ENCODE assay signal across 17 mouse cellular contexts in the genomic region with DNA sequence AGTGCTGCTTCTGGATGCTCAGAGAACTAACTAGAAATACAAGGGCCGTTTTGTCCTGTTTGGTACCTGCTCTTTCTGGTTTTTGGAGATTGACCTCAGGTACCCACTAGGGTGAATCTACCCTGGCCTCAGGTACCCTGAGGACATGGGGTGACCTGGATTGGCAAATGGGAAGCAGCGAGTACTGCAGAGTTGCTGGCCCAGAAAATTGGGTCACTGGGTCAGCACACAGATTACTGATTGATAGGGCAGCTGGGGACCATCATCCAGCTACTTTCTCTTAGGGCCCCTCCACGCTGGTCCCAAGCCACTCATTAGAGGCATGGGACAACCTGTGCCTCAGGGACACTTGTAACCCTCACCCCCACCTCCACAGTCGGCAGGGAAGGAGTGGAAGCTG. TPM values are rescaled to one million over a fixed set of nuclear protein-coding genes. Genes with fewer than 3 reads are reported as not detected.
DNase-seq lines count a peak whose midpoint lies in the region; ATAC-seq lines count a peak whose summit lies in the region.
"Had no signal": no experiment of that assay in that cellular context is flagged by ENCODE, and none has a peak within 500 bp of the region (broad histone marks: within the 10 kb centered on the region; RNA-seq: fewer than 3 reads in every experiment).

No protein-coding gene starts in this region.

- DNase-seq in heart, postnatal 36 days = no peak
- peak; percentile 62 to 70 for DNase-seq in kidney, adult 8-10 months
- DNase-seq in thymus, adult 18-20 months = no peak
- no peak for DNase-seq in cerebellum, adult 9-10 months
- DNase-seq: layer of hippocampus, adult 9-11 months; liver, embryonic 13.5 days; right cerebral cortex, postnatal 4 days had no signal

- no peak overlapping the region for H3K4me2 ChIP-seq in heart, embryonic 16.5 days (ENCODE audit: low read depth, low read length)
- H3K4me2 ChIP-seq in embryonic facial prominence, embryonic 12.5 days (replicated peaks) = no peak overlapping the region
- H3K4me2 ChIP-seq in limb, embryonic 12.5 days = 0 out of 2 replicates have a peak overlapping the region, but pooled peaks have one; percentile 13
- H3K4me2 ChIP-seq: hindbrain, embryonic 15.5 days; liver, embryonic 13.5 days; midbrain, embryonic 12.5 days; neural tube, embryonic 13.5 days had no signal

- intact Hi-C loops in heart, postnatal 36 days (cut with DNase I) = no loop called here

- no peaks in the 10 kb centered on the region for H3K36me3 ChIP-seq in heart, embryonic 16.5 days (ENCODE audit: control insufficient read depth, insufficient read depth)
- H3K36me3 ChIP-seq in embryonic facial prominence, embryonic 12.5 days = no peaks in the 10 kb centered on the region
- no peaks in the 10 kb centered on the region; the same call in 1 of the 2 replicates for H3K36me3 ChIP-seq in limb, embryonic 12.5 days
- H3K36me3 ChIP-seq: hindbrain, embryonic 15.5 days; liver, embryonic 13.5 days; midbrain, embryonic 12.5 days; neural tube, embryonic 13.5 days had no signal

- peaks cover 27% of the 10 kb centered on the region for H3K4me1 ChIP-seq in heart, embryonic 16.5 days (ENCODE audit: control insufficient read depth, insufficient read depth, low read length)
- peaks cover 29% of the 10 kb centered on the region for H3K4me1 ChIP-seq in embryonic facial prominence, embryonic 12.5 days
- peaks cover 60% of the 10 kb centered on the region for H3K4me1 ChIP-seq in limb, embryonic 12.5 days (replicated peaks)

- H3K9ac ChIP-seq in heart, embryonic 16.5 days (ENCODE audit: low read length) = peak overlapping the region; percentile 57
- no peak overlapping the region for H3K9ac ChIP-seq in embryonic facial prominence, embryonic 12.5 days
- no peak overlapping the region for H3K9ac ChIP-seq in limb, embryonic 12.5 days (replicated peaks)
- H3K9ac ChIP-seq: hindbrain, embryonic 15.5 days; liver, embryonic 13.5 days; midbrain, embryonic 12.5 days; neural tube, embryonic 13.5 days had no signal

- no peak for ATAC-seq in heart, embryonic 16.5 days (replicated peaks; ENCODE audit: extremely low read depth, insufficient read depth, low FRiP score)
- no peak for ATAC-seq in embryonic facial prominence, embryonic 12.5 days (ENCODE audit: insufficient number of reproducible peaks, insufficient read depth, low FRiP score, low TSS enrichment)
- no peak for ATAC-seq in limb, embryonic 12.5 days (ENCODE audit: insufficient number of reproducible peaks, insufficient read depth, low FRiP score, low TSS enrichment, low read depth)
- no peak for ATAC-seq in granulocyte monocyte progenitor cell, adult 5-6 weeks (replicated peaks; ENCODE audit: poor library complexity, severe bottlenecking)
- ATAC-seq: CD4-positive, CD25-positive, alpha-beta regulatory T cell, adult 4 months; forebrain, embryonic 16.5 days; Patski had no signal

- WGBS in heart, embryonic 16.5 days = 58% methylated on average over 4 of the region's 4 CpGs
- WGBS in embryonic facial prominence, embryonic 12.5 days = 42% methylated on average over 4 of the region's 4 CpGs
- WGBS in limb, embryonic 12.5 days = 38% methylated on average over 4 of the region's 4 CpGs

- no peaks in the 10 kb centered on the region for H3K9me3 ChIP-seq in heart, embryonic 16.5 days (replicated peaks; ENCODE audit: control insufficient read depth, low read length)
- H3K9me3 ChIP-seq in embryonic facial prominence, embryonic 12.5 days = no peaks in the 10 kb centered on the region
- no peaks in the 10 kb centered on the region for H3K9me3 ChIP-seq in limb, embryonic 12.5 days
- H3K9me3 ChIP-seq: hindbrain, embryonic 15.5 days; liver, embryonic 13.5 days; midbrain, embryonic 12.5 days; neural tube, embryonic 13.5 days had no signal

- H3K4me3 ChIP-seq in heart, embryonic 16.5 days (ENCODE audit: low read length) = no peak overlapping the region
- H3K4me3 ChIP-seq in embryonic facial prominence, embryonic 12.5 days = no peak overlapping the region
- no peak overlapping the region for H3K4me3 ChIP-seq in limb, embryonic 12.5 days (replicated peaks)
- H3K4me3 ChIP-seq: hindbrain, embryonic 15.5 days; liver, embryonic 13.5 days; midbrain, embryonic 12.5 days; neural tube, embryonic 13.5 days had no signal

- no peak overlapping the region for H3K27ac ChIP-seq in heart, embryonic 16.5 days (ENCODE audit: low read length)
- H3K27ac ChIP-seq in embryonic facial prominence, embryonic 12.5 days = peak overlapping the region; percentile 23; the same call in 1 of the 2 replicates
- peak overlapping the region; percentile 82 for H3K27ac ChIP-seq in limb, embryonic 12.5 days
- H3K27ac ChIP-seq: hindbrain, embryonic 15.5 days; liver, embryonic 13.5 days; midbrain, embryonic 12.5 days; neural tube, embryonic 13.5 days had no signal

- no peaks in the 10 kb centered on the region for H3K27me3 ChIP-seq in heart, embryonic 16.5 days (ENCODE audit: control insufficient read depth, insufficient read depth, low read length)
- H3K27me3 ChIP-seq in embryonic facial prominence, embryonic 12.5 days = no peaks in the 10 kb centered on the region
- H3K27me3 ChIP-seq in limb, embryonic 12.5 days = no peaks in the 10 kb centered on the region; the same call in 1 of the 2 replicates
- H3K27me3 ChIP-seq: hindbrain, embryonic 15.5 days; liver, embryonic 13.5 days; midbrain, embryonic 12.5 days; neural tube, embryonic 13.5 days; Patski had no signal

RNA-seq across cellular contexts. Expression of a gene that starts 34.1 kb away (rescaled TPM):
- polyA plus RNA-seq in heart, embryonic 16.5 days (2015; fragmentation: Nextera tagmentation; extraction: Ambion mirVana) = 17.6 and 21.1 TPM in 2 replicates
- total RNA-seq in heart, postnatal 36 days (2021) = 10 to 100 TPM; 10.9 to 17.3 TPM
- polyA plus RNA-seq in embryonic facial prominence, embryonic 12.5 days (2016; fragmentation: Nextera tagmentation; extraction: Ambion mirVana) = 37.0 and 38.4 TPM in 2 replicates
- 36.5 and 44.5 TPM in 2 replicates for polyA plus RNA-seq in limb, embryonic 12.5 days (2016; fragmentation: Nextera tagmentation; extraction: Ambion mirVana)
- 41.7 and 47.9 TPM in 2 replicates for total RNA-seq in granulocyte monocyte progenitor cell, adult 5-6 weeks (2014; fragmentation: Nextera tagmentation)
- total RNA-seq in granulocyte monocyte progenitor cell, adult 5-6 weeks (2017) = 15.0 and 16.4 TPM in 2 replicates

RNA-seq across cellular contexts. Expression of a gene that starts 46.7 kb away (rescaled TPM):
- polyA plus RNA-seq in heart, embryonic 16.5 days (2015; fragmentation: Nextera tagmentation; extraction: Ambion mirVana) = 1.2 and 1.8 TPM in 2 replicates
- 10 to 100 TPM; 33.3 to 40.1 TPM for total RNA-seq in heart, postnatal 36 days (2021)
- polyA plus RNA-seq in embryonic facial prominence, embryonic 12.5 days (2016; fragmentation: Nextera tagmentation; extraction: Ambion mirVana) = 2.5 and 3.2 TPM in 2 replicates
- 3.2 and 3.5 TPM in 2 replicates for polyA plus RNA-seq in limb, embryonic 12.5 days (2016; fragmentation: Nextera tagmentation; extraction: Ambion mirVana)
- 8.4 and 8.8 TPM in 2 replicates for total RNA-seq in granulocyte monocyte progenitor cell, adult 5-6 weeks (2014; fragmentation: Nextera tagmentation)
- total RNA-seq in granulocyte monocyte progenitor cell, adult 5-6 weeks (2017) = 0.34 and 5.6 TPM in 2 replicates

RNA-seq across cellular contexts. Expression of a gene that starts 49.0 kb away (rescaled TPM):
- 279 and 343 TPM in 2 replicates for polyA plus RNA-seq in heart, embryonic 16.5 days (2015; fragmentation: Nextera tagmentation; extraction: Ambion mirVana)
- 100 to 1,000 TPM; 392 TPM for total RNA-seq in heart, postnatal 36 days (2021)
- polyA plus RNA-seq in embryonic facial prominence, embryonic 12.5 days (2016; fragmentation: Nextera tagmentation; extraction: Ambion mirVana) = 496 and 505 TPM in 2 replicates
- polyA plus RNA-seq in limb, embryonic 12.5 days (2016; fragmentation: Nextera tagmentation; extraction: Ambion mirVana) = 535 and 537 TPM in 2 replicates
- total RNA-seq in granulocyte monocyte progenitor cell, adult 5-6 weeks (2014; fragmentation: Nextera tagmentation) = 2,618 and 3,063 TPM in 2 replicates
- total RNA-seq in granulocyte monocyte progenitor cell, adult 5-6 weeks (2017) = 785 and 838 TPM in 2 replicates

Comparison
In these comparisons a context has a peak if more than half of its experiments do, and no peak if none do; other contexts are left out.
1. DNase-seq: peak in kidney, adult 8-10 months (2 of 2); none in heart, postnatal 36 days (0 of 2), thymus, adult 18-20 months (0 of 2) and cerebellum, adult 9-10 months (single experiment).